Mouse (Mus musculus): ENCODE measurements at regions not wholly inside any gene's neighbourhood (a gene's known extent, or its start where the extent isn't known, plus 50 kb on each side); places are given as distances from the start of the nearest gene placed in this dataset.

- Histone ChIP-seq H3K4me3 (ENCODE audit: insufficient read depth, low read depth, low read length) (no peak overlapping the region), H3K4me1 (ENCODE audit: control insufficient read depth, insufficient read depth, low read length) (no peaks in the 10 kb centered on the region), H3K27ac (ENCODE audit: insufficient read depth, low read depth, low read length) (no peak overlapping the region)
- 78% methylated on average over 5 of the region's 5 CpGs for WGBS
- TF ChIP-seq CTCF (IDR thresholded peaks at IDR 0.05; ENCODE audit: insufficient read depth, low read depth, low read length) (no peak), POLR2A (IDR thresholded peaks at IDR 0.05; ENCODE audit: insufficient read depth, low read depth, low read length) (no peak)
Observed at GRCm38 (mm10) chr1:35729785-35730295, 338.4 kb upstream of the Hs6st1 start.

- 82% methylated on average over 4 of the region's 4 CpGs for WGBS
- Histone ChIP-seq H3K27ac (ENCODE audit: insufficient read depth, low read depth, low read length) (no peak overlapping the region), H3K4me3 (ENCODE audit: insufficient read depth, low read depth, low read length) (no peak overlapping the region), H3K4me1 (ENCODE audit: control insufficient read depth, insufficient read depth, low read length) (no peaks in the 10 kb centered on the region)
- no peak for TF ChIP-seq POLR2A (IDR thresholded peaks at IDR 0.05; ENCODE audit: insufficient read depth, low read depth, low read length)
- TF ChIP-seq CTCF (IDR thresholded peaks at IDR 0.05; ENCODE audit: insufficient read depth, low read depth, low read length) = no peak
Observed at GRCm38 (mm10) chr1:35730309-35730708, 337.9 kb upstream of the Hs6st1 start.

GRCm38 (mm10) chr1:35736247-35736646, 332.0 kb upstream of the Hs6st1 start:
- TF ChIP-seq CTCF (IDR thresholded peaks at IDR 0.05; ENCODE audit: insufficient read depth, low read depth, low read length) (no peak), POLR2A (IDR thresholded peaks at IDR 0.05; ENCODE audit: insufficient read depth, low read depth, low read length) (no peak)
- H3K4me3 ChIP-seq (ENCODE audit: insufficient read depth, low read depth, low read length) = no peak overlapping the region

GRCm38 (mm10) chr1:35749603-35750002, 318.6 kb upstream of the Hs6st1 start:
- no peak for TF ChIP-seq POLR2A (IDR thresholded peaks at IDR 0.05; ENCODE audit: insufficient read depth, low read depth, low read length)
- TF ChIP-seq CTCF (IDR thresholded peaks at IDR 0.05; ENCODE audit: insufficient read depth, low read depth, low read length) = no peak
- WGBS = 41% methylated on average over 7 of the region's 7 CpGs
- H3K27ac ChIP-seq (ENCODE audit: insufficient read depth, low read depth, low read length) = no peak overlapping the region
- H3K4me1 ChIP-seq (ENCODE audit: control insufficient read depth, insufficient read depth, low read length) = no peaks in the 10 kb centered on the region
- H3K4me3 ChIP-seq (ENCODE audit: insufficient read depth, low read depth, low read length) = no peak overlapping the region

More at GRCm38 (mm10) chr1:35736247-35736646, 332.0 kb upstream of the Hs6st1 start:
- no peaks in the 10 kb centered on the region for H3K4me1 ChIP-seq (ENCODE audit: control insufficient read depth, insufficient read depth, low read length)
- H3K27ac ChIP-seq (ENCODE audit: insufficient read depth, low read depth, low read length) = no peak overlapping the region

GRCm38 (mm10) chr1:35750092-35750521, 318.1 kb upstream of the Hs6st1 start:
- no peaks in the 10 kb centered on the region for H3K4me1 ChIP-seq (ENCODE audit: control insufficient read depth, insufficient read depth, low read length)
- H3K27ac ChIP-seq (ENCODE audit: insufficient read depth, low read depth, low read length) = no peak overlapping the region
- 32% methylated on average over 4 of the region's 4 CpGs for WGBS
- TF ChIP-seq POLR2A (IDR thresholded peaks at IDR 0.05; ENCODE audit: insufficient read depth, low read depth, low read length) = no peak
- H3K4me3 ChIP-seq (ENCODE audit: insufficient read depth, low read depth, low read length) = no peak overlapping the region

GRCm38 (mm10) chr1:35752636-35753035, 315.6 kb upstream of the Hs6st1 start:
- Histone ChIP-seq H3K27ac (ENCODE audit: insufficient read depth, low read depth, low read length) (no peak overlapping the region), H3K4me3 (ENCODE audit: insufficient read depth, low read depth, low read length) (no peak overlapping the region), H3K4me1 (ENCODE audit: control insufficient read depth, insufficient read depth, low read length) (no peaks in the 10 kb centered on the region)
- TF ChIP-seq POLR2A (IDR thresholded peaks at IDR 0.05; ENCODE audit: insufficient read depth, low read depth, low read length) = no peak
- no peak for TF ChIP-seq CTCF (IDR thresholded peaks at IDR 0.05; ENCODE audit: insufficient read depth, low read depth, low read length)
- 96% methylated on average over 9 of the region's 9 CpGs for WGBS

- H3K27ac ChIP-seq (ENCODE audit: insufficient read depth, low read depth, low read length) = no peak overlapping the region
- 83% methylated on average over 8 of the region's 11 CpGs for WGBS
- H3K4me3 ChIP-seq (ENCODE audit: insufficient read depth, low read depth, low read length) = no peak overlapping the region
- no peak for TF ChIP-seq POLR2A (IDR thresholded peaks at IDR 0.05; ENCODE audit: insufficient read depth, low read depth, low read length)
- no peaks in the 10 kb centered on the region for H3K4me1 ChIP-seq (ENCODE audit: control insufficient read depth, insufficient read depth, low read length)
Observed at GRCm38 (mm10) chr1:35754170-35754569, 314.0 kb upstream of the Hs6st1 start.

- TF ChIP-seq POLR2A (IDR thresholded peaks at IDR 0.05; ENCODE audit: insufficient read depth, low read depth, low read length) (no peak), CTCF (IDR thresholded peaks at IDR 0.05; ENCODE audit: insufficient read depth, low read depth, low read length) (no peak)
- peaks cover 3% of the 10 kb centered on the region for H3K4me1 ChIP-seq (ENCODE audit: control insufficient read depth, insufficient read depth, low read length)
- 54% methylated on average over 12 of the region's 12 CpGs for WGBS
- H3K4me3 ChIP-seq (ENCODE audit: insufficient read depth, low read depth, low read length) = no peak overlapping the region
- no peak overlapping the region for H3K27ac ChIP-seq (ENCODE audit: insufficient read depth, low read depth, low read length)
Observed at GRCm38 (mm10) chr1:35759010-35759409, 309.2 kb upstream of the Hs6st1 start.

GRCm38 (mm10) chr1:35759600-35759999, 308.6 kb upstream of the Hs6st1 start:
- no peak for TF ChIP-seq CTCF (IDR thresholded peaks at IDR 0.05; ENCODE audit: insufficient read depth, low read depth, low read length)
- no peak for TF ChIP-seq POLR2A (IDR thresholded peaks at IDR 0.05; ENCODE audit: insufficient read depth, low read depth, low read length)
- WGBS = 48% methylated on average over 4 of the region's 4 CpGs
- Histone ChIP-seq H3K4me3 (ENCODE audit: insufficient read depth, low read depth, low read length) (no peak overlapping the region), H3K27ac (ENCODE audit: insufficient read depth, low read depth, low read length) (no peak overlapping the region), H3K4me1 (ENCODE audit: control insufficient read depth, insufficient read depth, low read length) (peaks cover 3% of the 10 kb centered on the region)

GRCm38 (mm10) chr1:35763051-35763450, 305.1 kb upstream of the Hs6st1 start:
- peaks cover 3% of the 10 kb centered on the region for H3K4me1 ChIP-seq (ENCODE audit: control insufficient read depth, insufficient read depth, low read length)
- TF ChIP-seq POLR2A (IDR thresholded peaks at IDR 0.05; ENCODE audit: insufficient read depth, low read depth, low read length) (no peak), CTCF (IDR thresholded peaks at IDR 0.05; ENCODE audit: insufficient read depth, low read depth, low read length) (no peak)
- H3K27ac ChIP-seq (ENCODE audit: insufficient read depth, low read depth, low read length) = no peak overlapping the region
- no peak overlapping the region for H3K4me3 ChIP-seq (ENCODE audit: insufficient read depth, low read depth, low read length)
- 90% methylated on average over 9 of the region's 9 CpGs for WGBS

Measured in olfactory bulb, adult 2 months (tissue).